Mouse (Mus musculus): ENCODE results near the gene Banp.

Gene Banp

DNA sequence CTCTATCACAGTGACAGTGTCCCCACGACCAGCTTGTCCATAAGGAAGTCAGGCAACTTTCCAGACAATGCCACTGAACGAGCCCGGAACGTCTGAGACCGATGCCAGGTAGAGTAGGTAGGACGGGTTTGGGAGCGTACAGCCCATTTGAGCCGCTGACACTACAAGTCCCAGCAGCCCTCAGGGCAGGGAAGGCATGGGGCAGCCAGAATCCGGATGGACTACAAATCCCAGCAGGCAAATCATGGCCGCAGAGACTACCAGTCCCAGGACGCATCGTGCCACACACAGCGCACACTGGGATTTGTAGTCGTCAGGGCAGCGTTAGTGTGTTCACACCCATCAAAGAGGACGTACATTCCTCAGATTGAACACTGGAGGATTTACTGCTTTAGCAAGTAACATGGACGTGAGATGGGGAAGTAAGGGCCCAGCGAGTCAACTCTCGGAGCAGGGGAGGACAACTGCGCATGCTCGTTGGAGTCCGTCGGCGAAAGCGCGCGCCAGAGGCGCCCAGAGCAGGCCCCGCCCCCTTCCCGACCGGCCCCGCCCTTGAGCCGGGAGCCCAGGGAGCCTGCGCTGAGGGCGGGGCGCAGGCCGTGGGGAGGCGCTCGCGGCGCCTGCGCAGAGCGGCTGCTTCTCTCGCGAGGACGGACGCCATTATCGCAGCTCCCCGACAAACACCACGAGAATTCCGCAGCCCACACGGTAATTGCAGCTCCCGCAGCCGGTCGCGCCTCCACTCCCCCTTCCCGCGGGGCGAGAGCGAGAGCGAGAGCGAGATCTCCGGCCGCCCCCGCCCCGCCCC, 595 bp downstream of the Banp start:
- peak; percentile 98 for DNase-seq (ENCODE audit: low read depth in 1 of 2, low spot score in 2 of 2)

DNA sequence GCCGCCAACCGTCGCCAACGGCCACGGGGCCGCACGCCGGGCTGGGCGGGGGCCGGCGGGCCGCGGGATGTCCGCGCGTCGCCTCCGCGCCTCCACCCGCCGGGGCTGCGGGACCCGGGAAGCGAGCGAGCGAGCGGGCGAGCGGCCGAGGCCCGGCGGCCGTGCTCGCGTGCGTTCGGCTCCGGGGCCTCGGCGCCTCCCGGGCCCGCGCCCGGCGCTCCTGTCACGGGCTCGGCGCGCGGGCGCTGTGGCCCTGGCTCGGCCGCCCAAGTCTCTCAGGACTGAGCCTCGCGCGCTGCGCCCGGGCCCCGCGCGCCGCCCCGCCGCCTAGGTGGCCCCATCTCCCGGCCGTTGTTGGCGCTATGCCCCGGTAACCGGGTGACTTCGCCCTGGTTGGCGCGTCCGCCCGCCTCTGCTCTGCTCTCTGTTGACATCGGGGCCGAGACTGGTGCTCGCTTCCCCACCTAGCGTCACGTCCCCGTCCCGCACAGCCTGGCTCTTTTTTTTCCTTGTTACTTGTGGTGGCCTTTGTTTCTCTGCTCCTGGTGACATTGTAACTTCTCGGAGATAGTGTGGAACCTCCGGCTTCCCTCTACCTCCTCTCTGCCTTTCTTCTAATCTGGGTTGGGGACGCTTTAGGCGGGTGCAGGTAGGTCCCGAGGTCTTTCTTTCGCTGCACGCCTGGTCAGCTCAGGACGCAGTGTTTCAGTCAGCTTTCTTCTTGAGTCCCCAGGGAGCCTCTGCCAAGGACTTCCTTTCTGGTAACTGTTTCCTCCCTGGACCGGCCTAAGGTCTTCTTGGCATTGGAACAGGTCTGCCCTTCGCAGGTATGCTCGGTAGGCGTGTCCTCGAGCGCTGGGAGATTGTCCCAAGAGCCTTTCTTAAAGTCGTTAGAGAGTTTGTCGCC, 1.5 kb downstream of the Banp start:
- DNase-seq (ENCODE audit: low read depth in 1 of 2, low spot score in 2 of 2): peak; percentile 39

DNA sequence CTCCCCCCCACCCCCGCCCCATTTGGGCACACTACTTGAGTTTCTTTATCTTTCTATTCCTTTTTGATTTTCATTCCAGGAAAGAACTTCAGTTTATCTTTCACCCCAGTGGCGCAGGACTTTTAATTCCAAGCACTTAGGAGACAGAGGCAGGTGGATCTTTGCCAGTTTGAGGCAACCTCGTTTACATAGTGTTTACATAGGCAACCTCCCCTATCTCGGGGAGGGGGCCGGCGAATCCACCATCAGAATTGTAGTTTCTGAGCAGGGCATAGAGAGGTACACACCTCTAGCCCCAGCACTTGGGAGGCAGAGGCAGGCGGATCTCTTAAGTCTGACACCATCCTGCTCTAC, 2.1 kb downstream of the Banp start:
- DNase-seq (ENCODE audit: low read depth in 1 of 2, low spot score in 2 of 2): no peak

DNA sequence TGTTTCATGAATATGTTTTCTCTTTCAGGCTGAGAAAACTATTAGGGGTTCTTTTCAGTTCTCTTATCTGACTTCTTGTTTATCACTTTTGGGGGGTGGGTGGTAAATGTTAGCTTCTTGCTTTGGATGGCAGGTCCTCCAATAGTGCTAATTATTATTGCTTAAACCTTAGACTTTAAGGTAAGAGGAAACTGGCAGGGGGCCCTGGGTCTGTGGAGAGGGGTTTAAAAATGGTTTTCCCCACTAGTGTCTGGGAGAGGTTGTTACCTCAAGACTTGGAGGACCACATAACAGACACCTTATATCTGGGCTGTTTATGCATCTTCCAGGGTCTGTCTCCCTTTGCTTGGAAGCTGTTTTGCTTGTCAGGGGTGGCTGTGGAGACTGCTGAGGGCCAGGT, 2.6 kb downstream of the Banp start:
- DNase-seq (ENCODE audit: low read depth in 1 of 2, low spot score in 2 of 2): no peak

DNA sequence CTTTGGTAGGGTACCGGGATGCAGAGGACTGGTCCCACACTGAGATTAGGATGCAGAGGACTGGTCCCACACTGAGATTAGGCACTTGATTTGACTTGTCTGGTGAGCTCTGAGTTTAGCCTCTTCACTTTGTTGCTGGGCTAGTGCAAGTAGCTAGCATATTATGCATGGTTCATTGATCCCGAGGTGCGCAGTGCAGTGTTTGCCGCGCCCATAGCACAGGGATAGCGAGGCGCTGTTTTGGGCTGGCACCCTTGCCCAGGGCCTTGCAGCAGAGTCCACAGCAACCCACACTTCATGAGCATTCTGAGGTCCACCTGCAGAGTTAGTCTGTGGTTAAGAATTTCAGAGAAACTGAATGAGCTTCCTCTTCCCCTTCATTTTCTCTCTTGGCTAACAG, 3.2 kb downstream of the Banp start:
- no peak for DNase-seq (ENCODE audit: low read depth in 1 of 2, low spot score in 2 of 2)

DNA sequence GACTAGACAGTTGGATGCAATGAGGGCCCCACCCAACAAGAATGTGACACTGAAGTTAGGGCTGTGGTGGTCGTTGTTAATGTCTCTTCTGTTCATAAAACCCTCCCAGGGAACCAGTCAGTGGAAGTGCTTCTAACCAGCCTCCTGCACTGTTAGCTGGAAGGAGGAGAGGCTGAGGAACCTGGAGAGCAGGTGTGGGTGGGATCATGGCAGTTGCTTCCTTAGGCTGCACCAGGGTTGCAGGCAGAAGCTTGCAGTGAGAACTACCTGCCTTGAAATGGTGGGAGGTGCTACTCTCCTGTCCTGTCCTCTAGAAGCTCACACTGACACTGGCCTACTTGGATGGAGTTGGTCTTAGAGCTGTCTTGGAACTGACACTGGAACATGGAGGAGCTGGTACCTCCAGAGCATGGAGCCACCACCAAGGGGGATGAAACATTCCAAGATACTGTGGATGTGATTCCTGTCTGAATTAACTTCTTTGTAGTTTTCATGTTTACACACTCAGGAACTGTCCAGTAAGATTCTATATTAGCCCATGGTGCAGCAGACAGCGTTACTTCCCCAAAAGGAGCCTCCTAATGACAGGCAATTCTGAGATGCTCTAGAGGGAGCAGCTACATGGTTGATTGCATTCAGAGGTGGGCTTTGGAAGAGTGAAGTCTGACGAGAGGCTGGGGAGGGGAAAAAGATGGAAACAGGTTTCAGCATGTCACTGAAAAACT, 4.4 kb downstream of the Banp start:
- DNase-seq (ENCODE audit: low read depth in 1 of 2, low spot score in 2 of 2): no peak

DNA sequence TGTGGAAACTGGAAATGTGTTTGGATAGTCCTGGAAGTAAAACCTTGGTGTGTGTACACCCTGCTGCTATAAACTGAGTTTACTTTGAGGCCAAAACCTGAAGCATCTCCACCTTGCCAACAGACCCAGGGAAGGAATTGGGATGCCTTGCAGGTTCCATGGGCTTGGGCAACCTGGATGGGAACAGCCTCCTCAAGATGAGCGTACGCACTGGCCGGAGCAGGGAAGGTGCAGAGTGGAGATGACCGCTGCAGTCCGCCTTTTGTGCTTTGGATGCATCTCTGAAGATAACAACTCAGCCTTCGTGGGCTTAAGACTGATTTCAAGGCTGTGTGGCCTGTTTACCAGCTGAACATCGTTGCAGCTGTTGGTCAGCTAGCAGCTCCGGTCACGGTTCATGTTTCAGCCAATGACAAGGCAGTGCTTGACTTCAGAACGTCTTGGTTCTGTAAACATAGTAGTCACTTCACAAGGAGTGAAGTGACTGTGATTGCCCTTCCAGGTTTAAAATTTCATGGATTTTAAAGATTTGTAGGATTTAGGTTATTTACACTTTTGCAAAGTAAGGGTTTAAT, 5.5 kb downstream of the Banp start:
- no peak for DNase-seq (ENCODE audit: low read depth in 1 of 2, low spot score in 2 of 2)

DNA sequence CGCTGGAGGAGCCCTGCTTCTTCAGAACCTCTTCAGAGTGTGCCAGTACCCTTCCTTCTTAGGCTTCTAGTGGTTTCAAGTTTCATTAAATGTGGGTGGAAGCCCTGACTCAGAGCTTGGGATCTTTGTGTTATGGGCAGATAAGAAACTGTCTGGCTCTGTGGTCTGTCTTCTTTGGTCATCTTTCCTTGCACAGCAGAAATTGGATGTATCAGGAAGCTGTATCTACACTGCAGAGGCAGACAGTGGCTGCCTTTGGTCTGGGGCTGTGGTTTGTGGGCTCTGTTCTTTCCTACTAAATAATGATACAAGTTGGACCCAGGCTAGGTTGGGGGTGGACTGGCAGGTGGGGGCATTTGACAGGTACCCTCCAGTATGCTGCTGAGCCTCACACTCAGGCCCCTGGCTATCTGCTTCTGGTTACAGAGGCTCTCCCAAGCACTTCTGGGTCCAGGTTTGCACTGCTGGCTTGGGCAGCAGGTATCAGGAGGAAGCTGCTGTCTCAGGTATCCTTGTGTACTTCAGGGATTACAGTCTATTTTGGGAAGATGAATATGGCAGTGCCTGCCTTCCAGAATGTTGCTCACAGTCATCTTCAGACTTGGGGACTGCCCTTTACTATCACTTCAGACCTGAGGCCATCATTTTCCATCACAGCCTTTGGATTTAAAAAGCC, 6.4 kb downstream of the Banp start:
- DNase-seq (ENCODE audit: low read depth in 1 of 2, low spot score in 2 of 2): no peak

DNA sequence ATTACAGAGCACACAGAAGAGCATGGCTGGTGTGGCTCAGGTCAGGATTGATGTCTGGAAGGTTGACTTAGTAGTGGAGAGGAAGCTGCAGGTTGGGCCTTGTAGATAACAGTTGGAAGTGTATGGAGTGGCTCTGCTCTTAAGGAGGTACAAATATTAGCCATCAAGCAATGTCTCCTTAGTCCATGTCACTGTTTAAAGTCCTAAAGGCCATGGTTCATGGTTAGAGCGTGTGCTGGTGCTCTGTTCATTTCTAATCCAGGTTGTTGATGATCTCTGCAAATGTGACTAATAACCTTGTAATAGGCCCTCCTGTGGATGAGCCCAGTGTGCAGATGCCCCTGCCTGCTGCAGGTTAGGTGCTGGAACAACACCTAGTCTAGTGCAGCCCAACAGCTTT, 8.8 kb downstream of the Banp start:
- DNase-seq (ENCODE audit: low read depth in 1 of 2, low spot score in 2 of 2): no peak

DNA sequence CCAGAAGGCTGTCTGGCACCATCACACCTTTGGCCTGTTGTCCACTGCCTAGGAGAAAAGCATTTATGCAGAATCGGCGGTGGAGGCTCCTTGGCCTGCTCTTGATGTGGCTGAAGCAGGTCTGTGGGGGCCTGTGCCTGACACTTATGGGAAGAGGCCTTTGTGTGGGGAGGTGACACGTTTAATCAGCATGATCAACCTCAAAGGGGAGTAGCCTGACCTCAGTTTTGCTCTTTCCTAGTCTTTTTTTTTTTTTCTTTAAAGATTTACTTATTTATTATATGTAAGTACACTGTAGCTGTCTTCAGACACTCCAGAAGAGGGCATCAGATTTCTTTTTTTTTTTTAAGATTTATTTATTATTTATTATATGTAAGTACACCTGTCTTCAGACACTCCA, 13.3 kb downstream of the Banp start:
- no peak for DNase-seq (ENCODE audit: low read depth in 1 of 2, low spot score in 2 of 2)

DNA sequence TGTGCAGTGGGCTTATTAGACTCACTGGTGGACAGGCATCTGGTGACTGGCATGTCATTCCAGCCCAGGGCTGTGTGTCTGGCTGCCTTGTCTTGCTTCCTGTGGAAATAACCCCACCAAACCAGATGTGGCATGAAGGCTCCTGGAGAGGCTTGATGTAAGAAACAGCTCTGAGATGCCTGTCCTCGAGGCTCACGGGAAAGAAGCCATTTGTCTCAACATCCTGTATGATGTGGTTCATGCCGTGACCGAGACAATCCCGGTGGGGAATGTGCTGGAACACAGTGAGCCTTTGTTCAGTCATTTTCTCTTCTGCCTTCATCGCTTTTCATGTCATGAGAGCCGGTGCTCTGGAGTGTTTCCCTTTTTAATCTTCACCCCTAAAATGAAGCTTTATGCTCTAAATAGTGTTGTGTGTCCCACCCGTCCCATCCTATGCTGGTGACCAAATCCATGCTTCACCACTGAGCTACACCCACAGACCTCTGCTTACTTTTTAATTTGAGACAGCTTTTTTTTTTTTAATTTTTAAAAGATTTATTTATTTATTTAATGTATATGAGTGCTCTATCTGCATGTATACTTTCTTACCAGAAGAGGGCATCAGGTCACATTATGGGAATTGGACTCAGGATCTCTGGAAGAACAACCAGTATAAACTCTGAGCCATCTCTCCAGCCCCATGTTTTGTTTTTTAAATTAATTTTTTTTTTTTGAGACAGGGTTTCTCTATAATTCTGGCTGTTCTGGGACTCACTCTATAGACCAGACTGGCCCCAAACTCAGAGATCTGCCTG, 15.4 kb downstream of the Banp start:
- no peak for DNase-seq (ENCODE audit: low read depth in 1 of 2, low spot score in 2 of 2)

DNA sequence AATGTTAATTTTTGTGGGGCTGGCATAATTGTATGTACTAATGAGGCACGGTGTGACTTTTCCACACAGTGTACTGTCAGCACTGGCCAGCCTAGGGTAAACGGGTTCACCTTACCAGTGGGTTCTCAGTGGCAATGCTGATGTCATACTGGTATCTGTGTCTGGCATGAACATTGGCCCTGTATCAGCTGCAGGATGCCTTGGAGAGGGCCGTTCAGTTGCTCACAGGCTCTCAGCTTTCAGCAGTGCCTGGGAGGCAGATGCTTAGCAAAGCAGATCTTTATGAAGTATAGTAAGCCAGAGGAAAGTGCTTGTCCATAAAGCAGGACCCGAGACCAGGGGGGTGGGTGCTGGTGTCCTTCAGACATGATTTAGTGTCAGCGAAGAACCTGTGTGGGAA, 16.6 kb downstream of the Banp start:
- DNase-seq (ENCODE audit: low read depth in 1 of 2, low spot score in 2 of 2): no peak

DNA sequence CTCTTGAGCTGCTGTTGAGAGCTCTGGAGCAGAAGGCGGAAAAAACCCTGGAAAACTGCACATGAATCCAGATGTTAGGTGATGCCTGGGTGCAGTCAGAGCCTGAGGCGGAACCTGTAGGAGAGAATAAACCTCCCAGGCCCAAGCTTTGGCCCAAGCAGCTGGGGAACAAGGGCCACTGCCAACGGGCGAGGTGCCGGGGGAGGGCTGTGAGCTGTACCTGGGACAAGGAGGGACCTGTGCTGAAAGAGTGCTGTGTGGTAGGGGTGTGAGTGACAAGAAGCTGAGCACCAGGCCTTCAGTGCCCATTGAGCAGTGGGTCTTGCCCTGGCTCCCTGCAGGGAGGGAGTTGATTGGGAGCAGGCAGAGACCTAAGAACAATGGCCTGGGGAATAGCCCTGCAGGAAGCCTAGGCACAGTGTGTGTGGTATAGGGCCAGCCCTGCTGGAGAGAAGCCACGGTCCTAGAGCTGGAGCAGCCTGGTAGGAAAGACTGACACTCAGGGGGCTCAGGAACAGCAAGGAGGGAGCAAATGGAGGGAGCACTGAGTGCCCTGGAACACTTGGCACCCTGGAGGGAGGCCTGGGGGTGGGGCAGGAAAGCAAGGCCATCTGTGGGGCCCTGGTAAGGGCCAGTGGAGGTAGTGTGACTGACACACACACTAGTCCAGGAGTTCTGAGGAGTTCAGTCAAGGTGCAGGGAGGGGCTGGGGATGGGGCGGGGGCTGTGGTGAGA, 17.3 kb downstream of the Banp start:
- DNase-seq (ENCODE audit: low read depth in 1 of 2, low spot score in 2 of 2): no peak

DNA sequence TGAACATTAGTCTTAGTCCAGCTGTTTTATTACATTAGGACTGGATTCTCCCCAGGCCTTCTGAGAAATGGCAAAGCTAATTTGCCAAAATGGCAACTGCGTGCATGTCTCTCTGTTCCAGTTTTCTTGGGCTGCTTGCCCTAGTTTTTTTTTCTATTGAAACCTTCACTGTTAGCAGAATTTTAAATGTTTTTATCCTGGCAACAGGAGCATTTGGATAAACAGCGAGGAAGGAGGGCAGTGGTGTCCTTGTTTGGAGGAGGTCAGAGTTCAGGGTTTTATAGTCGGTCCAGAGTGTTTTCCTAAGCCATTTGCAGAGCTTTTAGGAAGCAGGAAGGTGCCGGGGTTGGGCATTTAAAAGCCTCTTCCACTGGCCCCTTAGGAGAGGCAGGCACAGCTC, 18.4 kb downstream of the Banp start:
- DNase-seq (ENCODE audit: low read depth in 1 of 2, low spot score in 2 of 2): no peak

DNA sequence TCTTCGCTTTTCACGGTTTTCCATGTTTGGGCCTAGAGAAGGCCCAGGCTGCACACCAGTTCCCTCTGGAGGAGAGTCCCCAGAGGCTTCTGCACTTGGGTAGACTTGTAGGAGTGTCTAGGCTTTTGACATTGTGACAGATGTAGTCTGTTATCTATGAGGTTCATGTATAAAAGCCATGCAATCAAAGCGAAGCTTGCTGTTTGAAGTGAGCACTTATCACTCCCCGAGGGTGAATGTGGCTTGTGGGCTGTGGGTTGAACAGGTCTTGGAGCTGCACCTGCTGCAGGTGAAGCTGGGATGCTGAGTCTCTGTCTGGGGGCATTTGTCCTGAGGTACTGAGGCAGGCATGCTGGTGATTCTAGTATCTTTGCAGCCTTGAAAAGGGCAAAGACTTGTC, 19.0 kb downstream of the Banp start:
- no peak for DNase-seq (ENCODE audit: low read depth in 1 of 2, low spot score in 2 of 2)

DNA sequence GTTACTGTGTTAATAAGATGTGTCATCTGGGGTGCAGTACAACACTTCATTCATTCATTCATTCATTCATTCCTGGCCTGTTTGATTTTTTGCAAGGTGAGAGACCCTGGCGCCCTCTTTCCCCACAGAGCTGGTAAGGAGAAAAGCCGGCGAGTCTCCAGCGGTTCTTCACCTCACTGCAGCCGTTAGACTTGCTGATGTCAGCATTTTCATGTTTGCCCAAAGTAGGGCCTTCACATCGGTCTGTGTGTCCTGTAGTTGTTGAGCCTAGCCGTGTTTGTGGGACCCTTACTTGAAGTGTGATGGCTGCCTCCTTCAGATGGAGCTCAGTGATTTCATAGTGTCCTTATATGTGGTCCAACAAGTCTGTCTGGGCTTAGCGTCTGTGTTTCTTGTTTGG, 20.7 kb downstream of the Banp start:
- DNase-seq (ENCODE audit: low read depth in 1 of 2, low spot score in 2 of 2): no peak

DNA sequence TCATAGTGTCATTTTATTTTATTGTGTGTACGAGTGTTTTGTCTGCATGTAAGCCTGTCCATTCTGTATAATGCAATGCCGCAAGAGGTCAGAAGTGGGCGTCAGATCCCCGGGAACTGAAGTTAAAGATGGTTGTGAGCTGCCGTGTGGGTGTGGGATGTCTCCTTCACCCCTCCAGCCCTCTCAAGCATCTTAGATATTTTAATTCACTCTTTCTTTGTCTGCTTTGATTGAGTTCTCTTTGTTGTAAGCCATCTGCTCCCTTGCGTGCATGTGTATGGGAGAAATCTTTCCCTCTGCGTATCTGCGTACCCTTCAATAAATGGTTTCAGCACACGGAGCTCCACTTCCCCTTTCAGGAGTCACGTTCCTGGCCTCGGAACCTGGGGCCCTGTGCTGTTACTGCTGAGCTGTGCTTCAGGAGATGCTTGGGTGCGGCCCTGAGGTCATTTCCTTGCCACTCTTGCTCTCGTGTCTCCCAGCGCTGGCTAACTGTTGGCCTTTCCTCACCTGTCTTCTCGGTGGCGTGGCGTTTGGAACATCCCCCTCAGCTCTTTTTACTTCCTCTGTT, 22.0 kb downstream of the Banp start:
- DNase-seq (ENCODE audit: low read depth in 1 of 2, low spot score in 2 of 2): peak in 1 of 2 experiments; percentile 18

DNA sequence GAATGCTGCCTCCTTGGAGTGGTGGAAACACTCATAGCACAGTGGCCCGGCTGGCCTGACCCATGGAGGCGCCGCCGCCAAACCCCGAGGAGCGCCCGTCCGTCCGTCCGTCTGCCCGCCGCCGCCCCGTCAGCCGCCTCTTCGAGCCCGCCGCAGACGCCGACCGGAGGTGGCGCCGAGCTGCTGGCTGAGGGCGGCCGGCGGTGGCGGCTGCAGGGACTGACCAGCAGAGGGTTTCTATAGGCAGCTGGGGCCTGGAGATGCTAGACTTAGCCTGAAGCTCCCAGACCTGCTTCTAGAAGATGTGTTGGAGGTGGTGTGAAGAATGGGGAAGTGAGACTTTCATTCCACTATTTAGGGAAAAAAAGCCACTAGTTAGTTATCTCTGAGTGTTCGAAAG, 24.4 kb downstream of the Banp start:
- no peak for DNase-seq (ENCODE audit: low read depth in 1 of 2, low spot score in 2 of 2)

All from monocyte, adult 2 months (primary cell).